Mouse (Mus musculus) kidney, adult 2 months (tissue): Measurements from ENCODE around the gene Ccdc126.
"Not testable (repeated sequence)": the region's sequence is repeated elsewhere in the genome, so short reads cannot be mapped to it uniquely, and the experiment has no call there.

Experiments used
- CTCF ChIP-seq: fragments of 200-500 bp; conservative IDR thresholded peaks from 2 replicates; pipeline ENCODE4 v1.5.1; 2011; ENCODE audit warnings: low read depth, mild to moderate bottlenecking, control low read depth, low read length, moderate library complexity, mixed read lengths; ENCODE audit not compliant: insufficient read depth, insufficient read length
- POLR2A ChIP-seq: fragments of 200-500 bp; IDR thresholded peaks from one replicate; pipeline ENCODE4 v1.6.1; 2011; ENCODE audit warnings: low read depth, low read length, control low read depth

GRCm38 (mm10) chr6:49314821-49315220 is 4.3 kb upstream of the Ccdc126 start:
- TF ChIP-seq POLR2A, CTCF: not testable (repeated sequence)
